Comparison of ENCODE assay signal across 25 mouse cellular contexts in genomic region chr6:39807050-39807560, GRCm38 (mm10). TPM values are rescaled to one million over a fixed set of nuclear protein-coding genes. Genes with fewer than 3 reads are reported as not detected.
DNase-seq lines count a peak whose midpoint lies in the region; ATAC-seq and TF ChIP-seq lines count a peak whose summit lies in the region.
"Had no signal": no experiment of that assay in that cellular context is flagged by ENCODE, and none has a peak within 500 bp of the region (broad histone marks: within the 10 kb centered on the region; RNA-seq: fewer than 3 reads in every experiment).

No protein-coding gene starts in this region.

- peak; percentile 29 for DNase-seq in adrenal gland, adult 2 months
- DNase-seq in adrenal gland, adult 18-20 months (ENCODE audit: low spot score in 2 of 2): no peak
- DNase-seq in kidney, adult 2 months: no peak
- DNase-seq in kidney, adult 11 months: no peak
- DNase-seq in midbrain, embryonic 11.5 days (ENCODE audit: low spot score, missing footprints): peak; percentile 56
- DNase-seq in midbrain, embryonic 10.5 days (ENCODE audit: low spot score): no peak
- peak; percentile 91 for DNase-seq in gonadal fat pad, adult 2 months (ENCODE audit: low read depth)
- DNase-seq in thymus, postnatal 4 days: no peak
- DNase-seq: cerebellum, adult 18-20 months; forebrain, postnatal 0 days; heart, postnatal 10 days; layer of hippocampus, postnatal 36 days; lung, postnatal 36 days; retina, postnatal 1 day; right cerebral cortex, postnatal 25 days; spleen, adult 18-20 months; thymus, postnatal 14 days had no signal

- WGBS in kidney, adult 2 months: 86% methylated on average over 7 of the region's 7 CpGs
- WGBS in midbrain, embryonic 11.5 days: 94% methylated on average over 7 of the region's 7 CpGs
- 97% methylated on average over 7 of the region's 7 CpGs for WGBS in midbrain, embryonic 10.5 days

- no peaks in the 10 kb centered on the region for H3K27me3 ChIP-seq in kidney, adult 2 months (replicated peaks; ENCODE audit: control insufficient read depth, insufficient read depth, low read length)
- no peaks in the 10 kb centered on the region for H3K27me3 ChIP-seq in midbrain, embryonic 11.5 days (ENCODE audit: control insufficient read depth, insufficient read depth, low read length)
- no peaks in the 10 kb centered on the region for H3K27me3 ChIP-seq in midbrain, embryonic 10.5 days (ENCODE audit: low read depth, poor library complexity, severe bottlenecking)
- H3K27me3 ChIP-seq: embryonic facial prominence, embryonic 13.5 days; heart, embryonic 13.5 days; kidney, embryonic 15.5 days; limb, embryonic 15.5 days; midbrain, embryonic 13.5 days; neural tube, embryonic 15.5 days; Patski had no signal

- peak; percentile 45; the same call in 1 of the 2 replicates for TF ChIP-seq CTCF in kidney, adult 2 months (conservative IDR thresholded peaks at IDR 0.05; ENCODE audit: insufficient read depth, insufficient read length, low read depth, low read length)

- H3K9me3 ChIP-seq in midbrain, embryonic 11.5 days (ENCODE audit: control insufficient read depth, low read length): no peaks in the 10 kb centered on the region
- no peaks in the 10 kb centered on the region for H3K9me3 ChIP-seq in midbrain, embryonic 10.5 days (replicated peaks)
- H3K9me3 ChIP-seq: embryonic facial prominence, embryonic 13.5 days; heart, embryonic 13.5 days; kidney, embryonic 15.5 days; limb, embryonic 15.5 days; midbrain, embryonic 13.5 days; neural tube, embryonic 15.5 days had no signal

- H3K4me3 ChIP-seq in kidney, adult 2 months (ENCODE audit: insufficient read depth, low read depth, low read length): no peak overlapping the region
- no peak overlapping the region for H3K4me3 ChIP-seq in midbrain, embryonic 11.5 days (ENCODE audit: low read depth, low read length)
- no peak overlapping the region for H3K4me3 ChIP-seq in midbrain, embryonic 10.5 days
- H3K4me3 ChIP-seq: embryonic facial prominence, embryonic 13.5 days; heart, embryonic 13.5 days; kidney, embryonic 15.5 days; limb, embryonic 15.5 days; midbrain, embryonic 13.5 days; neural tube, embryonic 15.5 days had no signal

- no peak for TF ChIP-seq POLR2A in kidney, adult 2 months (IDR thresholded peaks at IDR 0.05; ENCODE audit: low read depth, low read length)

- no peak overlapping the region for H3K9ac ChIP-seq in midbrain, embryonic 11.5 days (ENCODE audit: low read length)
- H3K9ac ChIP-seq: embryonic facial prominence, embryonic 13.5 days; forebrain, postnatal 0 days; heart, embryonic 13.5 days; kidney, embryonic 15.5 days; limb, embryonic 15.5 days; midbrain, embryonic 13.5 days; neural tube, embryonic 15.5 days had no signal

- H3K4me1 ChIP-seq in kidney, adult 2 months (ENCODE audit: control insufficient read depth, insufficient read depth, low read length): no peaks in the 10 kb centered on the region
- peaks cover 11% of the 10 kb centered on the region for H3K4me1 ChIP-seq in midbrain, embryonic 11.5 days (ENCODE audit: control insufficient read depth, insufficient read depth, low read length)
- peaks cover 30% of the 10 kb centered on the region for H3K4me1 ChIP-seq in midbrain, embryonic 10.5 days
- H3K4me1 ChIP-seq: limb, embryonic 15.5 days had no signal

- H3K36me3 ChIP-seq in kidney, adult 2 months (ENCODE audit: control insufficient read depth, insufficient read depth, low read length): no peaks in the 10 kb centered on the region; the same call in 1 of the 2 replicates
- H3K36me3 ChIP-seq in midbrain, embryonic 11.5 days (ENCODE audit: control insufficient read depth, insufficient read depth, low read length): no peaks in the 10 kb centered on the region
- H3K36me3 ChIP-seq in midbrain, embryonic 10.5 days: peaks cover 33% of the 10 kb centered on the region

- H3K27ac ChIP-seq in kidney, adult 2 months (ENCODE audit: insufficient read depth, low read depth, low read length): no peak overlapping the region
- no peak overlapping the region for H3K27ac ChIP-seq in midbrain, embryonic 11.5 days (ENCODE audit: low read depth, low read length)
- H3K27ac ChIP-seq in midbrain, embryonic 10.5 days (replicated peaks): no peak overlapping the region
- H3K27ac ChIP-seq: embryonic facial prominence, embryonic 13.5 days; heart, embryonic 13.5 days; kidney, embryonic 15.5 days; limb, embryonic 15.5 days; midbrain, embryonic 13.5 days had no signal

- H3K4me2 ChIP-seq in midbrain, embryonic 11.5 days: no peak overlapping the region
- H3K4me2 ChIP-seq: embryonic facial prominence, embryonic 13.5 days; heart, embryonic 13.5 days; kidney, embryonic 15.5 days; limb, embryonic 15.5 days; midbrain, embryonic 13.5 days; neural tube, embryonic 15.5 days had no signal

- ATAC-seq in midbrain, embryonic 11.5 days (ENCODE audit: low FRiP score): no peak
- ATAC-seq: forebrain, postnatal 0 days; intestine, embryonic 16.5 days; midbrain, embryonic 13.5 days; Patski had no signal

RNA-seq across cellular contexts. Expression of gene Mrps33, which starts 3.7 kb away (rescaled TPM):
- 10 to 100 TPM; 71.3 to 82.0 TPM for total RNA-seq in adrenal gland, adult 2 months (2021)
- polyA plus RNA-seq in adrenal gland, adult 2 months (2012; rRNA removed): 9.3 and 11.2 TPM in 2 replicates
- total RNA-seq in adrenal gland, adult 18-20 months (2021): 10 to 100 TPM; 77.7 to 90.6 TPM
- 88.9 and 111 TPM in 2 replicates for polyA plus RNA-seq in kidney, adult 2 months (2012; rRNA removed)
- polyA plus RNA-seq in midbrain, embryonic 11.5 days (2014; fragmentation: Nextera tagmentation; extraction: Ambion mirVana): 252 and 253 TPM in 2 replicates
- 232 TPM in 2 replicates for polyA plus RNA-seq in midbrain, embryonic 10.5 days (2016; fragmentation: Nextera tagmentation; extraction: Ambion mirVana)
- polyA plus RNA-seq in gonadal fat pad, adult 2 months (2012; rRNA removed): 125 and 129 TPM in 2 replicates

Comparison
In these comparisons a context has a peak if more than half of its experiments do, and no peak if none do; other contexts are left out.
1. DNase-seq: peak in adrenal gland, adult 2 months (single experiment), midbrain, embryonic 11.5 days (single experiment) and gonadal fat pad, adult 2 months (single experiment); none in adrenal gland, adult 18-20 months (0 of 2), kidney, adult 2 months (single experiment), kidney, adult 11 months (single experiment), midbrain, embryonic 10.5 days (single experiment) and thymus, postnatal 4 days (single experiment).